Mouse (Mus musculus) kidney, embryonic 14.5 days (tissue): ENCODE measurements around the gene Ryr3. TPM values are rescaled to one million over a fixed set of nuclear protein-coding genes. Genes with fewer than 3 reads are reported as not detected.

ENCODE experiments used
- ATAC-seq: fragments of 200-750 bp; cut with Nextera tagmentation; 2 replicates; pipeline ENCODE4 v1.8.0; 2017; ENCODE audit warnings: moderate number of reproducible peaks, mild to moderate bottlenecking, moderate TSS enrichment, moderate library complexity; ENCODE audit not compliant: low FRiP score, low TSS enrichment
- H3K27ac ChIP-seq: fragments of 300-500 bp; sonication (generic); 2 replicates; pipeline ENCODE4 v1.5.1; 2014; ENCODE audit warnings: low read depth, mild to moderate bottlenecking, low read length, moderate library complexity, mixed read lengths
- H3K27me3 ChIP-seq: fragments of 300-500 bp; sonication (generic); 2 replicates; pipeline ENCODE4 v1.6.1; 2014; ENCODE audit warnings: mild to moderate bottlenecking, low read length; ENCODE audit not compliant: control insufficient read depth, insufficient read depth
- H3K36me3 ChIP-seq: fragments of 300-500 bp; sonication (generic); 2 replicates; pipeline ENCODE4 v1.6.1; 2014; ENCODE audit warnings: low read length, mixed read lengths; ENCODE audit not compliant: control insufficient read depth, insufficient read depth
- H3K4me1 ChIP-seq: fragments of 300-500 bp; sonication (generic); 2 replicates; pipeline ENCODE4 v1.6.1; 2014; ENCODE audit warnings: low read length, mixed read lengths; ENCODE audit not compliant: control insufficient read depth, insufficient read depth
- H3K4me2 ChIP-seq: fragments of 300-500 bp; sonication (generic); replicated peaks from 2 replicates; pipeline ENCODE4 v1.6.1; 2014; ENCODE audit warnings: low read depth, mild to moderate bottlenecking, low read length
- H3K4me3 ChIP-seq: fragments of 300-500 bp; sonication (generic); 2 replicates; pipeline ENCODE4 v1.5.1; 2014; ENCODE audit warnings: mild to moderate bottlenecking, low read length
- H3K9ac ChIP-seq: fragments of 300-500 bp; sonication (generic); 2 replicates; pipeline ENCODE4 v1.6.1; 2014; ENCODE audit warnings: low read depth, mild to moderate bottlenecking, low read length, moderate library complexity
- H3K9me3 ChIP-seq: fragments of 300-500 bp; sonication (generic); 2 replicates; pipeline ENCODE4 v1.6.1; 2016; ENCODE audit warnings: low read length; ENCODE audit not compliant: control insufficient read depth
- WGBS: fragments of 180-500 bp; shearing (Covaris S2); extraction: QIAGEN DNeasy Blood & Tissue Kit; methylation state at CpG from one replicate; pipeline ENCODE4 v1.1.7; 2014; 5-methylcytosine and 5-hydroxymethylcytosine counted together
- polyA plus RNA-seq: library from polyadenylated mRNA; unstranded; fragments of >200 nt; fragmentation: Nextera tagmentation; extraction: Ambion mirVana; gene quantifications from 2 replicates; pipeline ENCODE4 v1.2.1, GENCODE M21; 2014

Ryr3 gene
- polyA plus RNA-seq: 1.0 and 1.8 TPM in 2 replicates

- no peaks in the 10 kb centered on the region for H3K9me3 ChIP-seq
- H3K4me2 ChIP-seq: peak within 1 kb of the TSS; percentile 91
- H3K4me1 ChIP-seq: 0 out of 2 replicates have a peak, but pooled peaks cover 3% of the 10 kb centered on the region
- peak within 1 kb of the TSS; percentile 44 for H3K9ac ChIP-seq
- peaks cover 28% of the 10 kb centered on the region for H3K27me3 ChIP-seq
- ATAC-seq: peak; percentile 93
- under 1% methylated on average over 41 of the region's 72 CpGs for WGBS
- H3K4me3 ChIP-seq: peak within 1 kb of the TSS; percentile 55
- no peaks in the 10 kb centered on the region for H3K36me3 ChIP-seq
- no peak within 1 kb of the TSS for H3K27ac ChIP-seq
Observed at GRCm38 (mm10) chr2:113216746-113217461, at the start of gene Ryr3. Ryr3 (minus strand) TSS chr2:113217096.

GRCm38 (mm10) chr2:113238871-113239270 lies 22.0 kb upstream of the Ryr3 start:
- no peaks in the 10 kb centered on the region for H3K36me3 ChIP-seq
- H3K4me1 ChIP-seq: no peaks in the 10 kb centered on the region
- H3K4me3 ChIP-seq: no peak overlapping the region
- H3K4me2 ChIP-seq: no peak overlapping the region
- no peaks in the 10 kb centered on the region for H3K9me3 ChIP-seq
- ATAC-seq: no peak
- 79% methylated on average over 5 of the region's 5 CpGs for WGBS
- H3K9ac ChIP-seq: no peak overlapping the region
- no peaks in the 10 kb centered on the region for H3K27me3 ChIP-seq
- no peak overlapping the region for H3K27ac ChIP-seq

- WGBS: 74% methylated on average over 1 of the region's 1 CpGs
- Histone ChIP-seq H3K4me2 (no peak overlapping the region), H3K36me3 (no peaks in the 10 kb centered on the region), H3K9ac (no peak overlapping the region), H3K27me3 (no peaks in the 10 kb centered on the region), H3K4me3 (no peak overlapping the region), H3K27ac (no peak overlapping the region), H3K4me1 (no peaks in the 10 kb centered on the region), H3K9me3 (no peaks in the 10 kb centered on the region)
- ATAC-seq: no peak
Observed at GRCm38 (mm10) chr2:113236993-113237392, 20.1 kb upstream of the Ryr3 start.

- no peaks in the 10 kb centered on the region for H3K9me3 ChIP-seq
- no peak overlapping the region for H3K4me2 ChIP-seq
- H3K4me3 ChIP-seq: no peak overlapping the region
- WGBS: 24% methylated on average over 3 of the region's 3 CpGs
- no peak overlapping the region for H3K9ac ChIP-seq
- H3K27me3 ChIP-seq: no peaks in the 10 kb centered on the region
- no peak overlapping the region for H3K27ac ChIP-seq
- H3K4me1 ChIP-seq: no peaks in the 10 kb centered on the region
- no peaks in the 10 kb centered on the region for H3K36me3 ChIP-seq
- ATAC-seq: 0 out of 2 replicates have a peak, but pooled peaks have one; percentile 55
Observed at GRCm38 (mm10) chr2:113234559-113234958, 17.7 kb upstream of the Ryr3 start.

- H3K9ac ChIP-seq: no peak overlapping the region
- ATAC-seq: no peak
- H3K36me3 ChIP-seq: no peaks in the 10 kb centered on the region
- no peaks in the 10 kb centered on the region for H3K27me3 ChIP-seq
- no peaks in the 10 kb centered on the region for H3K9me3 ChIP-seq
- no peaks in the 10 kb centered on the region for H3K4me1 ChIP-seq
- no peak overlapping the region for H3K4me3 ChIP-seq
- no peak overlapping the region for H3K27ac ChIP-seq
- no peak overlapping the region for H3K4me2 ChIP-seq
- WGBS: 60% methylated on average over 3 of the region's 3 CpGs
Observed at GRCm38 (mm10) chr2:113233356-113233755, 16.5 kb upstream of the Ryr3 start.

- H3K27ac ChIP-seq: no peak overlapping the region
- peak overlapping the region; percentile 91 for H3K4me2 ChIP-seq
- H3K9ac ChIP-seq: peak overlapping the region; percentile 44; the same call in 1 of the 2 replicates
- H3K9me3 ChIP-seq: no peaks in the 10 kb centered on the region
- H3K4me3 ChIP-seq: peak overlapping the region; percentile 55
- peaks cover 28% of the 10 kb centered on the region for H3K27me3 ChIP-seq
- ATAC-seq: peak; percentile 20; the same call in 1 of the 2 replicates
- H3K36me3 ChIP-seq: no peaks in the 10 kb centered on the region
- 0 out of 2 replicates have a peak, but pooled peaks cover 3% of the 10 kb centered on the region for H3K4me1 ChIP-seq
- WGBS: 4% methylated on average over 23 of the region's 23 CpGs
Observed at GRCm38 (mm10) chr2:113216105-113216745, 671 bp downstream of the Ryr3 start.

GRCm38 (mm10) chr2:113210023-113210422 lies 6.9 kb downstream of the Ryr3 start:
- no peak for ATAC-seq
- H3K4me2 ChIP-seq: no peak overlapping the region
- H3K27ac ChIP-seq: no peak overlapping the region
- WGBS: 71% methylated on average over 3 of the region's 3 CpGs
- no peak overlapping the region for H3K9ac ChIP-seq
- H3K9me3 ChIP-seq: no peaks in the 10 kb centered on the region
- no peaks in the 10 kb centered on the region for H3K36me3 ChIP-seq
- H3K4me1 ChIP-seq: no peaks in the 10 kb centered on the region
- peaks cover 3% of the 10 kb centered on the region; the same call in 1 of the 2 replicates for H3K27me3 ChIP-seq
- H3K4me3 ChIP-seq: no peak overlapping the region

- ATAC-seq: no peak
- no peak overlapping the region for H3K9ac ChIP-seq
- H3K27me3 ChIP-seq: no peaks in the 10 kb centered on the region
- H3K36me3 ChIP-seq: no peaks in the 10 kb centered on the region
- H3K4me1 ChIP-seq: no peaks in the 10 kb centered on the region
- H3K9me3 ChIP-seq: no peaks in the 10 kb centered on the region
- no peak overlapping the region for H3K4me3 ChIP-seq
- H3K27ac ChIP-seq: no peak overlapping the region
- 87% methylated on average over 9 of the region's 9 CpGs for WGBS
- no peak overlapping the region for H3K4me2 ChIP-seq
Observed at GRCm38 (mm10) chr2:113209263-113209662, 7.6 kb downstream of the Ryr3 start.

- Histone ChIP-seq H3K27ac (no peak overlapping the region), H3K9ac (no peak overlapping the region), H3K27me3 (no peaks in the 10 kb centered on the region), H3K4me1 (no peaks in the 10 kb centered on the region), H3K9me3 (no peaks in the 10 kb centered on the region), H3K36me3 (no peaks in the 10 kb centered on the region), H3K4me2 (no peak overlapping the region), H3K4me3 (no peak overlapping the region)
- ATAC-seq: no peak
- WGBS: 81% methylated on average over 6 of the region's 6 CpGs
Observed at GRCm38 (mm10) chr2:113202857-113203256, 14.0 kb downstream of the Ryr3 start.
